Mouse (Mus musculus): ENCODE measurements around the gene Nedd9.

GRCm38 (mm10) chr13:41368612-41369011, 118.5 kb downstream of the Nedd9 start:
- TF ChIP-seq CTCF (IDR thresholded peaks at IDR 0.05; ENCODE audit: insufficient read depth, low read depth, low read length) (no peak), POLR2A (IDR thresholded peaks at IDR 0.05; ENCODE audit: insufficient read depth, low read depth, low read length) (no peak)

Data from olfactory bulb, adult 2 months (tissue).